Mouse (Mus musculus) midbrain, embryonic 14.5 days (tissue): ENCODE results near the gene Gm20388. TPM values are rescaled to one million over a fixed set of nuclear protein-coding genes. Genes with fewer than 3 reads are reported as not detected.

Experiments used
- ATAC-seq: fragments of 200-750 bp; cut with Nextera tagmentation; 2 replicates; pipeline ENCODE4 v1.8.0; 2017; ENCODE audit warnings: moderate number of reproducible peaks, moderate library complexity; ENCODE audit not compliant: low FRiP score, low TSS enrichment
- DNase-seq: peaks from one replicate; pipeline ENCODE4 v3.0.0-alpha.2; 2015
- H3K27ac ChIP-seq: fragments of 300-500 bp; sonication (generic); replicated peaks from 2 replicates; pipeline ENCODE4 v1.5.1; 2014; ENCODE audit warnings: mild to moderate bottlenecking, low read depth, low read length, moderate library complexity
- H3K27me3 ChIP-seq: fragments of 300-500 bp; sonication (generic); 2 replicates; pipeline ENCODE4 v1.6.1; 2014; ENCODE audit warnings: low read length, control low read depth, mixed read lengths; ENCODE audit not compliant: control insufficient read depth, insufficient read depth
- H3K36me3 ChIP-seq: fragments of 300-500 bp; sonication (generic); 2 replicates; pipeline ENCODE4 v1.6.1; 2014; ENCODE audit warnings: low read length, control low read depth; ENCODE audit not compliant: control insufficient read depth, insufficient read depth
- H3K4me1 ChIP-seq: fragments of 300-500 bp; sonication (generic); 2 replicates; pipeline ENCODE4 v1.6.1; 2014; ENCODE audit warnings: mild to moderate bottlenecking, antibody characterized with exemption, low read length, control low read depth; ENCODE audit not compliant: control insufficient read depth, insufficient read depth
- H3K4me2 ChIP-seq: fragments of 300-500 bp; sonication (generic); 2 replicates; pipeline ENCODE4 v1.6.1; 2014; ENCODE audit warnings: mild to moderate bottlenecking, low read length, moderate library complexity
- H3K4me3 ChIP-seq: fragments of 300-500 bp; sonication (generic); replicated peaks from 2 replicates; pipeline ENCODE4 v1.5.1; 2014; ENCODE audit warnings: low read depth, low read length
- H3K9ac ChIP-seq: fragments of 300-500 bp; sonication (generic); replicated peaks from 2 replicates; pipeline ENCODE4 v1.6.1; 2014; ENCODE audit warnings: mild to moderate bottlenecking, low read length, moderate library complexity
- H3K9me3 ChIP-seq: fragments of 300-500 bp; sonication (generic); 2 replicates; pipeline ENCODE4 v1.6.1; 2016; ENCODE audit warnings: low read length, control low read depth, mixed read lengths; ENCODE audit not compliant: control insufficient read depth
- WGBS: fragments of 180-500 bp; shearing (Covaris S2); extraction: QIAGEN DNeasy Blood & Tissue Kit; methylation state at CpG from one replicate; pipeline ENCODE4 v1.1.7; 2014; 5-methylcytosine and 5-hydroxymethylcytosine counted together
- polyA plus RNA-seq: library from polyadenylated mRNA; unstranded; fragments of >200 nt; fragmentation: Nextera tagmentation; extraction: Ambion mirVana; gene quantifications from 2 replicates; pipeline ENCODE4 v1.2.1, GENCODE M21; 2014

The Gm20388 gene
- polyA plus RNA-seq, 1 experiment from 2014 or later = 4.1 TPM

DNA sequence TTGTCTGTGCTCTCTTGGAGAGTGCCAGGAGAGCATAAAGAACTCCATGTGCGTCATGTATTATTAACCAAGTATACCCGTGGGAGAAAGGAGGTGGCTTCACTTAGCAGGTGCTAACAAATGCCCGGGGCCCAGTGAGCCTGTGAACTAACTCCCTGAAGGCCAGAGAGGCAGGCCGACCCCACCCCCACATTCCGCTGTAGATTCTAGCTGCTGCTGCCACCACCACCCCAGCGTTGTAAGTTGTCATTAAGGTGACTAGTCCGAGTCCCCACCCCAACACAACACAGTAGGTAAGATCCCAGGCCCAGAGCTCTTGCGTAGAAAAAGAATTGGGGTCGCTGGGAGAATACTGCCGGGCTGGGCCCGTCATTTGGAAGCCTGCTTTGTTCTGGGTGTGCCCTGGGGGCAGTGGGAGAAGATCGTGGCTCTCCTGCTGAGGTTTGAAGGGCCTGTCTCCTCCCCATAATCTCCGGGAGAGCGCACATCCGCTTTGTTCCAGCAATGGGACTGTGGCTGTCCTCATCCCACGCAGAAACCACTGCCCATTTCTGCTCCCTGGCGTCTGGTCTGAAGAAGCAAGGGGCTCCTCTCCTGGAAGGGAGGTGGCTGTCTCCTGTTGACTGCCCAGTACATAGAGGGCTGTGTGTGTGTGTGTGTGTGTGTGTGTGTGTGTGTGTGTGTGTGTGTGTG is 1214.1 kb downstream of the Gm20388 start:
- Histone ChIP-seq H3K36me3 (no peaks in the 10 kb centered on the region), H3K4me1 (peaks cover 4% of the 10 kb centered on the region; the same call in 1 of the 2 replicates), H3K27me3 (peaks cover 99% of the 10 kb centered on the region), H3K4me2 (no peak overlapping the region), H3K9ac (no peak overlapping the region), H3K27ac (no peak overlapping the region), H3K4me3 (no peak overlapping the region), H3K9me3 (no peaks in the 10 kb centered on the region)
- ATAC-seq (no peak), DNase-seq (no peak)
- 2% methylated on average over 17 of the region's 17 CpGs for WGBS

DNA sequence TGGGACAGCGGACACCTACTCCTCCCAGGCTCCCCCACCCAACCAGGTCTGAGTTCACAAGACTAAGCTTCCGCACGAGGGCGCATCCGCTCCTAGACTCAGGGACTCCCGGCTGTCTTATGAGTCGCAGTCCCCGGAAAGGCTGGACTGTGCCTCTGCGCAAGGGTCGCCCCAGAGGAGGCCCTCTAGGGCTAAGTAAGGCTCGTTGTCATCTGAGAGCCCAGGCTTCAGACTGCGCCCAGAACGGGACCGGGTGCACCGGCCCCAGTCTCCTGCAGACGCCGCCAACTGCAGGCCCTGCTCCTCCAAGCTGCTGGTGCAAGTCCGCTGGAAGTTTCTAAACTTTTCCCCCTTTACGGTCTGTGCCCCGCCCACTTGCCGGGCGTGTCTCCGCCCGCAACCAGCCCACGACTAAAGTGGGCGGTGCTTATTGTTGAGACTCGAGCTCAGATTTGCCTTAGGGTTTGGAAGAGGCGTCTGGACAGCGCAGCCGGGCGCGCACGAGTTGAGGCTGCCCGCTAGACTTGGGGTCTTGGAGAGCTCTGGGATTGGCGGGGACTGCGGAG is 1214.8 kb downstream of the Gm20388 start:
- no peak overlapping the region for H3K27ac ChIP-seq
- 0 out of 2 replicates have a peak overlapping the region, but pooled peaks have one; percentile 3 for H3K4me3 ChIP-seq
- no peaks in the 10 kb centered on the region for H3K9me3 ChIP-seq
- DNase-seq (peak; percentile 82), ATAC-seq (no peak)
- no peaks in the 10 kb centered on the region for H3K36me3 ChIP-seq
- under 1% methylated on average over 36 of the region's 36 CpGs for WGBS
- peak overlapping the region; percentile 40 for H3K4me2 ChIP-seq
- peaks cover 4% of the 10 kb centered on the region; the same call in 1 of the 2 replicates for H3K4me1 ChIP-seq
- H3K27me3 ChIP-seq = peaks cover 99% of the 10 kb centered on the region
- H3K9ac ChIP-seq = no peak overlapping the region

DNA sequence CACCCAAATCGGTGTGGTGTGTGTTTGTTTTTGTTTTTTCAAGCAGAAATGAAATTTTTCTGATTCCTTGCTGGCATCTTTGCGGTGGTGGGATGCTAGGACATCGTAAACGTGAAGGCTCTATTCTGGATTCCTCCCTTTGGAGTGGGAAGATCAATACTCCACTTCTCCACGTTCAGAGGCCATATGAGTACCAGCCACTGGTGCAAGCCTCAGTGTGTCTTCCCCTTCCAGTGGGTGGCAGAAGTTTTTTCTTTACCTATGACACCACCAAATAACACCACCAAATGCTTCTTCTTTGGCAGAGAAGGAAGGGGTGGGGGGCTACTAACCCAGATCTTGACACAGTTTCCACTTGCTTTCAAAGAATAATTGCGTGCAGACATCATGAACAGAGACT is 1215.5 kb downstream of the Gm20388 start:
- Histone ChIP-seq H3K4me2 (no peak overlapping the region), H3K36me3 (no peaks in the 10 kb centered on the region), H3K4me3 (no peak overlapping the region), H3K9me3 (no peaks in the 10 kb centered on the region), H3K27me3 (peaks cover 99% of the 10 kb centered on the region), H3K9ac (no peak overlapping the region), H3K27ac (no peak overlapping the region), H3K4me1 (peaks cover 4% of the 10 kb centered on the region; the same call in 1 of the 2 replicates)
- 5% methylated on average over 6 of the region's 6 CpGs for WGBS
- no peak for DNase-seq
- ATAC-seq = no peak

DNA sequence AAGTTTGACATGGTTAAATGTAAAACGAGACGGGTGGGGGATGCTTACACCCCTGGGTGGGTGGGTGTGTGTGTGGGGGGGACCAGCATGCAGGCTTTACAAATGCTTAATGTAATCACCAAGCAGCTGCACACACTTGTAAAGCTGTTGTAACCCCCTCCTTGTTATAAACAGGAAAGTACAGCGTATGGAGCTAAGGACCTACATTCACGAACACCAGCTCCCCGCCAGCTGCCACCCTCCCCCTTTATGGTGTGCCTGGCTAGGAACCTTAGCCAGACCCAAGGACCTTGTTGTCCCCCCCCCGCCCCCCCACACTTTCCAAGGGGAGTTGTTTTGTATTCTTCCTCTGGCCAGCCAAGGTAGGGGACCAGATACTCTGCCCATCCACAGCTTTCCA is 1216.1 kb downstream of the Gm20388 start:
- Histone ChIP-seq H3K27ac (no peak overlapping the region), H3K36me3 (no peaks in the 10 kb centered on the region), H3K9ac (no peak overlapping the region), H3K4me3 (no peak overlapping the region), H3K27me3 (peaks cover 95% of the 10 kb centered on the region), H3K4me1 (peaks cover 4% of the 10 kb centered on the region; the same call in 1 of the 2 replicates), H3K4me2 (no peak overlapping the region), H3K9me3 (no peaks in the 10 kb centered on the region)
- ATAC-seq (no peak), DNase-seq (no peak)
- WGBS = 2% methylated on average over 6 of the region's 6 CpGs

DNA sequence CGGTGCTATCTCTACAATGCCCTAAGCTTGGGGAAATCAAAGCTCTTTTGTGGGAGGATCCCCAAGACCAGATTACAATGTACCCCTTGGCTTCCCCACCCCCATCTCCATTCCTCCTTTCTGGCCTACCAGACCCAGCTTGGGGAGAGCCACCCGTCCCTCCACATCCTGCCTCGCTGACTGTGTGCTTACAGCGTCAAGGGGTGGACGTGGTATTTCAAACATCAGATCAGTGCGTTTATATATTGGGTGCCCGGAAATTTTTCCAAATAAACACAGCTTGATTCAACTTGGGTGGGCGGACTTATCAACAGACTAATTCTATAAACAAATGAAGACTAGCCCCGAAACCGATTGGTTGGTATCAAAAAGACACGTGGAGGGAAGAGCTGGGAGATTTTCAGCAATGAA is 1216.7 kb downstream of the Gm20388 start:
- no peak overlapping the region for H3K27ac ChIP-seq
- peaks cover 93% of the 10 kb centered on the region for H3K27me3 ChIP-seq
- peaks cover 4% of the 10 kb centered on the region; the same call in 1 of the 2 replicates for H3K4me1 ChIP-seq
- no peak overlapping the region for H3K4me3 ChIP-seq
- H3K36me3 ChIP-seq = no peaks in the 10 kb centered on the region
- no peak for ATAC-seq
- H3K9me3 ChIP-seq = no peaks in the 10 kb centered on the region
- no peak overlapping the region for H3K4me2 ChIP-seq
- no peak for DNase-seq
- H3K9ac ChIP-seq = no peak overlapping the region
- WGBS = 2% methylated on average over 11 of the region's 11 CpGs

DNA sequence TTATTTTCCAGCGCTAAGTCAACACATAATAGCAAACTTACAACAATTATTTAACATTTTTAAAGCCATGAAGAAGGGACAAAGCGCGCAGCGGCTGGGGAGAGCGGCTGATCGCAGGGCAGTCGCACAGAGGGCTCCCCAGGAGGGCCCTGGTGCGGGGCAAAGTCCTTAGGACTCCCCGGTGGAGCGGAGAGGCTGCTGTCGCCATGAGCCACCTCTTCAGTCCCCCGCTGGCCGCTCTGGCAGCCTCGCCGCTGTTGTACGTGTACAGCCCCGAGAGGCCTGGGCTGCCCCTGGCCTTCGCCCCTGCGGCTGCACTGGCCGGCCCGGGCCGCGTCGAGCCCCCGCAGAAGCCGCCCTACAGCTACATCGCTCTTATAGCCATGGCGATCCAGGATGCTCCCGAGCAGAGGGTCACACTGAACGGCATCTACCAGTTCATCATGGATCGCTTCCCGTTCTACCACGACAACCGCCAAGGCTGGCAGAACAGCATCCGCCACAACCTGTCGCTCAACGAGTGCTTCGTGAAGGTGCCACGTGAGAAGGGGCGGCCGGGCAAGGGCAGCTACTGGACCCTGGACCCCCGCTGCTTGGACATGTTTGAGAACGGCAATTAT is 1217.2 kb downstream of the Gm20388 start, which contains the start of gene Foxl1:
Gene Foxl1, plus strand, starts transcription at position 185 of the 620 bp plus-strand sequence.
- no peak for ATAC-seq
- no peaks in the 10 kb centered on the region for H3K36me3 ChIP-seq
- WGBS = under 1% methylated on average over 43 of the region's 43 CpGs
- no peak within 1 kb of the TSS for H3K9ac ChIP-seq
- no peak within 1 kb of the TSS for H3K27ac ChIP-seq
- 0 out of 2 replicates have a peak within 1 kb of the TSS, but pooled peaks have one; percentile 5 for H3K4me3 ChIP-seq
- no peak for DNase-seq
- H3K4me2 ChIP-seq = peak within 1 kb of the TSS; percentile 29
- no peaks in the 10 kb centered on the region for H3K9me3 ChIP-seq
- peaks cover 4% of the 10 kb centered on the region; the same call in 1 of the 2 replicates for H3K4me1 ChIP-seq
- peaks cover 87% of the 10 kb centered on the region for H3K27me3 ChIP-seq

DNA sequence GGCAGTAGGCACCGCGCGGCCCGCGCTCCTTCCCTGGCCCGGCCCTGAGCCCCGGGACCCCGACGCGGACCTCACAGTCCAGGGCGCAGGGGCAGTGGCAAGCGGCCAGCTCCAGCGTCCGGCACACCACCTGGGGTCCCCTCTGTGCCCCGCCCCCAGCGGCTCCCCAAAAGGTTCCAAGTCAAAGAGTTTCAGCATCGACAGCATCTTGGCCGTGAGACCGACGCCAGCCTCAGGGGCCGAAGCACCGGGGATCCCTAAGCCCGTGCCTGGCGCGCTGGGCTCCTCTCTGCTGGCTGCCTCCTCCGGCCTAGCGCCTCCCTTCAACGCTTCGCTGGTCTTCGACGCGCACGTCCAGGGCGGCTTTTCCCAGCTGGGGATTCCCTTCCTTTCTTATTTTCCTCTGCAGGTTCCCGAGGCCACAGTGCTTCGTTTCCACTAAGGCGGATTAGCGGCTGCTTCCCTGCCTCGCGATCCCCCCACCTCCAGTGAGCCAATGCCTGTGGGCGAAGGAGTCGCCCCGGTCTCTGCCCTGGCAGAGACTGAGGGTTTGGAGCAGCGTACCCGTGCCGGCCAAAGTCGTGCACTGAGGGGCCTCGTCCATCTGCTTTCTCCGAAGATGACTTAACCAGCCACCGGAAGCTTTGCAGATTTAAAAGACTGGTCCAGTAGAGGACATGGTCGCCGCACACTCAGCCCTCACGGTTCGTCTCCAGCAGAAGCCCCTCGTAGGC is 1218.1 kb downstream of the Gm20388 start:
- H3K9me3 ChIP-seq = no peaks in the 10 kb centered on the region
- peak overlapping the region; percentile 29 for H3K4me2 ChIP-seq
- DNase-seq = peak; percentile 55
- 0 out of 2 replicates have a peak overlapping the region, but pooled peaks have one; percentile 5 for H3K4me3 ChIP-seq
- H3K27me3 ChIP-seq = peaks cover 79% of the 10 kb centered on the region
- H3K36me3 ChIP-seq = no peaks in the 10 kb centered on the region
- H3K4me1 ChIP-seq = peaks cover 4% of the 10 kb centered on the region; the same call in 1 of the 2 replicates
- no peak overlapping the region for H3K9ac ChIP-seq
- no peak for ATAC-seq
- H3K27ac ChIP-seq = no peak overlapping the region
- 2% methylated on average over 54 of the region's 55 CpGs for WGBS

DNA sequence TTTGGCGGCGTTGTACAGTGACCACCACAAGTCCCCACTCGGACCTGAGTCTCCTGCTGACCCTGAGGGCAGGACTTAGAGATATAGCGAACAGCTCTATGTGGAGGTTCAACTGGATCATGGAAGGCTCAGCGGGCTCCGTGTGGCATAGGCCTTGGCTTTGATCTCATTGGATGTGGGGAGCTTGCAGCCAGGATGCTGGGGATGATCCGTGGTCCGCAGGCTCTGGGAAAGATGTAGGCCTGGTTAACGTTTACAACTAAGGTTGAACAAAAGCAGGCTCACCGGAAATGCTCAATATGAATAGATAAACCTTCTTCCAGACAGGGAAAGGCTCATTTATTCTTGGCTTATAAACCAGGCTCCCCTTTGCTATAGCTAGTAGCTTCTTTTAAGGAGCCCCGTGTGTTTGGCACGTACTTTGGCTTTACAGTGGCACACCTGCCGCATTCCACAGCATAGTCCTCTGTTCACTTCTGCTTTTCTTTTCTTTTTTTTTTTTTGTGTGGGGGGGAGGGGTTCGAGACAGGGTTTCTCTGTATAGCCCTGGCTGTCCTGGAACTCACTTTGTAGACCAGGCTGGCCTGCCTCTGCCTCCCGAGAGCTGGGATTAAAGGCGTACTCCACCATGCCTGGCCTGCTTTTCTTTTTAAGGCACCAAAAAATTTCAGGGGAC is 1218.8 kb downstream of the Gm20388 start:
- H3K36me3 ChIP-seq = no peaks in the 10 kb centered on the region
- ATAC-seq = no peak

More for the DNA sequence above, 1218.8 kb downstream of the Gm20388 start:
- H3K4me2 ChIP-seq = no peak overlapping the region
- WGBS = 8% methylated on average over 16 of the region's 16 CpGs
- H3K9me3 ChIP-seq = no peaks in the 10 kb centered on the region
- H3K4me1 ChIP-seq = peaks cover 4% of the 10 kb centered on the region; the same call in 1 of the 2 replicates
- peaks cover 73% of the 10 kb centered on the region for H3K27me3 ChIP-seq
- no peak overlapping the region for H3K4me3 ChIP-seq
- no peak for DNase-seq
- no peak overlapping the region for H3K27ac ChIP-seq
- H3K9ac ChIP-seq = no peak overlapping the region
